Mouse (Mus musculus): ENCODE data around the gene Iqgap2. TPM values are rescaled to one million over a fixed set of nuclear protein-coding genes. Genes with fewer than 3 reads are reported as not detected.

Gene Iqgap2
- polyA plus RNA-seq, 1 experiment, result 8.9 TPM

- 0 out of 2 replicates have a peak overlapping the region, but pooled peaks have one; percentile 21 for H3K27ac ChIP-seq (ENCODE audit: insufficient read depth, low read length)
- TF ChIP-seq CTCF (IDR thresholded peaks at IDR 0.05; ENCODE audit: extremely low read depth, insufficient read depth, low read length) (no peak), POLR2A (IDR thresholded peaks at IDR 0.05; ENCODE audit: extremely low read depth, insufficient read depth, low read length) (no peak)
- peaks cover 9% of the 10 kb centered on the region for H3K4me1 ChIP-seq (ENCODE audit: control insufficient read depth, insufficient read depth, low read length)
- H3K4me3 ChIP-seq (ENCODE audit: insufficient read depth, low read length), result no peak overlapping the region
Measured at GRCm38 (mm10) chr13:95820071-95820470, 71.7 kb downstream of the Iqgap2 start.

GRCm38 (mm10) chr13:95818941-95819340 lies 72.8 kb downstream of the Iqgap2 start:
- TF ChIP-seq CTCF (IDR thresholded peaks at IDR 0.05; ENCODE audit: extremely low read depth, insufficient read depth, low read length) (no peak), POLR2A (IDR thresholded peaks at IDR 0.05; ENCODE audit: extremely low read depth, insufficient read depth, low read length) (no peak)
- H3K4me1 ChIP-seq (ENCODE audit: control insufficient read depth, insufficient read depth, low read length), result peaks cover 9% of the 10 kb centered on the region
- H3K27ac ChIP-seq (ENCODE audit: insufficient read depth, low read length), result no peak overlapping the region
- no peak overlapping the region for H3K4me3 ChIP-seq (ENCODE audit: insufficient read depth, low read length)

DNA sequence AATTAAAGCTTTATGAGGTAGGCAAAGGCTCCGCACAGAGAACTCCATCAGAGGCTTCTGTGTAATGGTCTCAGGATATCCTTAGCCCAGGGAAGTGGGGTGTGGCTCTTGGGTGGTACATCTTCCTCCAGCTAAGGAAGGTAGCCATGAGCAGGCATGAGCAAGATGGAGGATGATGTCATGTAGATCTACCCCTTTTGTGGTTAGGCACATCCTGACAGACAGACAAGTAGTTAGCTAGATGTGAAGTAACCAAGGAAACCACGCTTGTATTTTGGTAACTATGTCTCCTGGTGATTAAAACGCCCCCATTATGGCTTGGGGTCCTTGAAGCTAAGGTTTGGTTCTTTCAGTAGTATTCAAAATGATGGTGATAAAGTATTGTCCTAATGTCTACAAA lies 78.1 kb downstream of the Iqgap2 start:
- Histone ChIP-seq H3K4me3 (ENCODE audit: insufficient read depth, low read length) (no peak overlapping the region), H3K4me1 (ENCODE audit: control insufficient read depth, insufficient read depth, low read length) (peaks cover 3% of the 10 kb centered on the region), H3K27ac (ENCODE audit: insufficient read depth, low read length) (no peak overlapping the region)
- TF ChIP-seq POLR2A (IDR thresholded peaks at IDR 0.05; ENCODE audit: extremely low read depth, insufficient read depth, low read length) (no peak), CTCF (IDR thresholded peaks at IDR 0.05; ENCODE audit: extremely low read depth, insufficient read depth, low read length) (no peak)

DNA sequence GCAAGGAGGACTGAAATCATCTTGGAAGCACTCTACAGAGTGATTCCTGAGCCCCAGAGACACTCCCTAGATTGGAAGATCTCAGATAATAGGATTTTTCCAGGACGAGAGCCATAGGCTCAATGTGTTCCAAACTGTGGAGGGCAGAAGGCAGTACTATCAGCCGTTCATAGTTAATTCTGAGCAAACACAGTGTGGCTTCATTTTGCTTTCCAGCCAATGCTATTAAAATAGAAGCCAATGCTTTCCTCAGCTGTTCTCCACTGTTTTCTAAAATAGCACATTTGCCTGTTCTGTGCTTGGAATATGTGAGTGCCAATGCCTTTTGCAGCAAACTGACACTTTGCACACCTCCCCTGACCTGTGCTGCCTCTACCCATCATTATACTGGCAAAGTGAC lies 80.9 kb downstream of the Iqgap2 start:
- TF ChIP-seq POLR2A (IDR thresholded peaks at IDR 0.05; ENCODE audit: extremely low read depth, insufficient read depth, low read length) (no peak), CTCF (IDR thresholded peaks at IDR 0.05; ENCODE audit: extremely low read depth, insufficient read depth, low read length) (no peak)
- no peak overlapping the region for H3K4me3 ChIP-seq (ENCODE audit: insufficient read depth, low read length)
- H3K4me1 ChIP-seq (ENCODE audit: control insufficient read depth, insufficient read depth, low read length), result peaks cover 3% of the 10 kb centered on the region
- H3K27ac ChIP-seq (ENCODE audit: insufficient read depth, low read length), result no peak overlapping the region

- TF ChIP-seq CTCF (IDR thresholded peaks at IDR 0.05; ENCODE audit: extremely low read depth, insufficient read depth, low read length) (no peak), POLR2A (IDR thresholded peaks at IDR 0.05; ENCODE audit: extremely low read depth, insufficient read depth, low read length) (no peak)
- peaks cover 3% of the 10 kb centered on the region for H3K4me1 ChIP-seq (ENCODE audit: control insufficient read depth, insufficient read depth, low read length)
- no peak overlapping the region for H3K4me3 ChIP-seq (ENCODE audit: insufficient read depth, low read length)
- no peak overlapping the region for H3K27ac ChIP-seq (ENCODE audit: insufficient read depth, low read length)
Measured at GRCm38 (mm10) chr13:95807106-95807750, 84.5 kb downstream of the Iqgap2 start.

DNA sequence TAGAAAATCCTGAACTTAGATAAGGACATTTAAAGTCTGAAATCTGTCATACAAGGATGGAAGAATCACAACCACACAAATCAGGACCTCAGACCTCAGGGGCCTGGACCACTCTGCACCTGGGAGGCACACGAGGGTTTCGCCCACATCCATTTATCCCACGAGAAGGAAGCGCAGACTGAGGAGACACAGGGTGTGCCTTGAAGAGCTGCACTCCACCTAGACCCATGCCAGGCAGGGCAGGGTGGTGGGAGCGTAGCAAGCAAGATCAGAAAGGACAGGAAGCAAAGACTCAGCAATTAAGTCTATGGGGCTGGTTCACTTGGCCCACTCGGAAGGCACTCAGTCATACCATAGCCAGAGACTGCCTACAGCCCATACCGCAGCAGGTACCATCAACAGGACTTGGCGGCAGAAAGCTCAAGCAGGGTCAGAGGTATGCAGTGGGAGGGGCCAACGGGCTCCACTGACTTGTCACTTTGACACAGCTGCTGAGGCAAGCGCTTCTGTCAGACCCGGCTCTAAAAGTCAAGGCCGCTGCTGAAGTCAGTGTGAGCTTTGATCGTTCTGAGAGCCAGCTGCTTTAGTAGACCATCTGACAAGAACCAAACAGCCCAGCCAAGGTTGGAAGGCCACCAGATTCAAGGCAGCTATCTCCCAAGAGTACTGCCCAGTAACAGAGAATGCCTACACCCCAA lies 86.1 kb downstream of the Iqgap2 start:
- no peak for TF ChIP-seq POLR2A (IDR thresholded peaks at IDR 0.05; ENCODE audit: extremely low read depth, insufficient read depth, low read length)
- no peak for TF ChIP-seq CTCF (IDR thresholded peaks at IDR 0.05; ENCODE audit: extremely low read depth, insufficient read depth, low read length)
- Histone ChIP-seq H3K4me1 (ENCODE audit: control insufficient read depth, insufficient read depth, low read length) (no peaks in the 10 kb centered on the region), H3K4me3 (ENCODE audit: insufficient read depth, low read length) (no peak overlapping the region), H3K27ac (ENCODE audit: insufficient read depth, low read length) (no peak overlapping the region)

DNA sequence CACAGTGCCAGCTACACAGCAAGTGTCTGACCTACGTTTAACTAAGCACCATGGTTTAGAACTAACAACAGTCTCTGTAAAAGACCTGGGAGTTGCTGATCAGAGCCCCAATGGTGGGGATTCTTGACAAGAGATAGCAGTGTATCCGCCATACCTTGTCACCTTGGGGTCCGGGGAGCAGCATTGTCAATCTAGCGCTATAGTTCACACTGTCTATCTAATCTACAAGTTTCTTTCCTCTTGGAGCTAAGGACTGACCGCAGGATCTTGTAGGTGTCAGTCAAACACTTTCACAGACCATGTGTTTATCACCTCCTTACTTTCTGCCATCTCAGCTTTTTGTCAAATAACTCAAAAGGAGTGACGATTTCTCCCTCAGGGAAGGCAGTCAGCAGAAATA lies 87.6 kb downstream of the Iqgap2 start:
- Histone ChIP-seq H3K4me1 (ENCODE audit: control insufficient read depth, insufficient read depth, low read length) (no peaks in the 10 kb centered on the region), H3K27ac (ENCODE audit: insufficient read depth, low read length) (no peak overlapping the region)

DNA sequence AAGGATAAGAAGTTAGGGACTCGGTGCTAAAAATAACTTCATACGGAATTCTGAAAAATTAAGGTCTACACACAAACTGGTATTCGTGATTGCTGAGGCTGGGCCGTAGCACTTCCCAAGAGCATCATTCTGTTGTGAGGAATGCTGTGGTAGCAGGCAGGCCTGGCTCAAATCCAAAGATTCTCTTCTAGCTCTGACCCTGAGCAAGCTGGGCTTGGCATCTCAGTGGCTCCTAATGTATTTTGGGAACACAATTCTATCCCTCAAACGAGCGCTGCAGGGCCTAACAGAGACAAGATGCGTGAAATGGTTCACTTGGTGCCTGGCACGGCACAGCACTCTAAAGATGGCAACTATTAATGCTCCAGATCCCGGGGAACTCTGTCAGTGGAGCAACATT lies 90.8 kb downstream of the Iqgap2 start:
- no peak for TF ChIP-seq POLR2A (IDR thresholded peaks at IDR 0.05; ENCODE audit: extremely low read depth, insufficient read depth, low read length)
- TF ChIP-seq CTCF (IDR thresholded peaks at IDR 0.05; ENCODE audit: extremely low read depth, insufficient read depth, low read length), result no peak
- Histone ChIP-seq H3K4me3 (ENCODE audit: insufficient read depth, low read length) (no peak overlapping the region), H3K4me1 (ENCODE audit: control insufficient read depth, insufficient read depth, low read length) (no peaks in the 10 kb centered on the region), H3K27ac (ENCODE audit: insufficient read depth, low read length) (no peak overlapping the region)

More for the DNA sequence above, 87.6 kb downstream of the Iqgap2 start:
- no peak overlapping the region for H3K4me3 ChIP-seq (ENCODE audit: insufficient read depth, low read length)
- TF ChIP-seq CTCF (IDR thresholded peaks at IDR 0.05; ENCODE audit: extremely low read depth, insufficient read depth, low read length) (no peak), POLR2A (IDR thresholded peaks at IDR 0.05; ENCODE audit: extremely low read depth, insufficient read depth, low read length) (no peak)

GRCm38 (mm10) chr13:95799322-95799721 lies 92.4 kb downstream of the Iqgap2 start:
- Histone ChIP-seq H3K27ac (ENCODE audit: insufficient read depth, low read length) (no peak overlapping the region), H3K4me1 (ENCODE audit: control insufficient read depth, insufficient read depth, low read length) (no peaks in the 10 kb centered on the region), H3K4me3 (ENCODE audit: insufficient read depth, low read length) (no peak overlapping the region)
- TF ChIP-seq CTCF (IDR thresholded peaks at IDR 0.05; ENCODE audit: extremely low read depth, insufficient read depth, low read length) (no peak), POLR2A (IDR thresholded peaks at IDR 0.05; ENCODE audit: extremely low read depth, insufficient read depth, low read length) (no peak)

DNA sequence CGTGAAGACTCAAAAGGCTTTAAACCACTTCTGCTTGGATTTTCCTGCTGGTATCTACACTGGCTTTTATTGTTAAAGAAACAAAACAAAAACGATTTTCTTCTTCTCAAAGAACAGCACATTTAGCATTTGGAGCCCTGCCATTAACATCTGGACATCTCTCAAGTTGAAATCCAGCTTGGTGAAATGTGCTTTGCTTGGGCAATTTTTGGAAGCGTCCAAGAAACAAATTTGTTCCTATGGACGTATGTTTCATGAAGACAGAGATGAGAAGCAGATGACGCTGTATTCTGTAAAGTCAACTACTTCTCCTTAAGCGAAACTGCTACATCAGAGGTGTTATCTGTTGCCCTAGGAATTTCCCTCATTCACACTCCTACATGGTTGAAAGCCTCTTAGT lies 93.0 kb downstream of the Iqgap2 start:
- Histone ChIP-seq H3K27ac (ENCODE audit: insufficient read depth, low read length) (no peak overlapping the region), H3K4me3 (ENCODE audit: insufficient read depth, low read length) (no peak overlapping the region), H3K4me1 (ENCODE audit: control insufficient read depth, insufficient read depth, low read length) (no peaks in the 10 kb centered on the region)
- TF ChIP-seq POLR2A (IDR thresholded peaks at IDR 0.05; ENCODE audit: extremely low read depth, insufficient read depth, low read length), result no peak
- TF ChIP-seq CTCF (IDR thresholded peaks at IDR 0.05; ENCODE audit: extremely low read depth, insufficient read depth, low read length), result no peak

Measured in cortical plate, adult 2 months (tissue).